Mouse (Mus musculus): Measurements from ENCODE around the gene Fbxo10. TPM values are rescaled to one million over a fixed set of nuclear protein-coding genes. Genes with fewer than 3 reads are reported as not detected.
"Not testable (repeated sequence)": the region's sequence is repeated elsewhere in the genome, so short reads cannot be mapped to it uniquely, and the experiment has no call there.

The Fbxo10 gene
- polyA plus RNA-seq, 1 experiment: 27.3 TPM

DNA sequence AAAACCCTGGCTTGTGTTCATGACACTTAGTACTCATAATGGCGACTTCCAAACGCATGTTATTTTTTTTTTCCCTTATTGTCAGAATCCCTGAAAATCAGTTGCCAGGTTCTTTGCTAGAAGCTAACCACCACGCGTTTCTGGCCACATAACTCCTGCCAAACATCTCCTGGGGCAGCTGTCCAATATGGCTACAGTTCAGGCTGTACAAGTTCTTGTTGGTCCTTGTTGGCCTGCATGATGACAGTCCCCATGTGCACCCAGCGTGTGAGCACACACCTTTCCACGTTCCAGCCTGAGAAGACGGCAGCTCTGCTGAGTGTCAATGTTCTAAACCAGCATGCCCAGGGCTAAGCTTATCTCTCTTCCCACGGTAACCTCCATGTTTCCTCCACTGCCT is 29.0 kb downstream of the Fbxo10 start:
- Histone ChIP-seq H3K4me1 (ENCODE audit: control insufficient read depth, insufficient read depth, low read length) (no peaks in the 10 kb centered on the region; the same call in 1 of the 2 replicates), H3K4me3 (ENCODE audit: insufficient read depth, low read length) (no peak overlapping the region), H3K27ac (ENCODE audit: insufficient read depth, low read length) (no peak overlapping the region)
- TF ChIP-seq POLR2A (IDR thresholded peaks at IDR 0.05; ENCODE audit: extremely low read depth, insufficient read depth, low read length): no peak
- no peak for TF ChIP-seq CTCF (IDR thresholded peaks at IDR 0.05; ENCODE audit: extremely low read depth, insufficient read depth, low read length)

DNA sequence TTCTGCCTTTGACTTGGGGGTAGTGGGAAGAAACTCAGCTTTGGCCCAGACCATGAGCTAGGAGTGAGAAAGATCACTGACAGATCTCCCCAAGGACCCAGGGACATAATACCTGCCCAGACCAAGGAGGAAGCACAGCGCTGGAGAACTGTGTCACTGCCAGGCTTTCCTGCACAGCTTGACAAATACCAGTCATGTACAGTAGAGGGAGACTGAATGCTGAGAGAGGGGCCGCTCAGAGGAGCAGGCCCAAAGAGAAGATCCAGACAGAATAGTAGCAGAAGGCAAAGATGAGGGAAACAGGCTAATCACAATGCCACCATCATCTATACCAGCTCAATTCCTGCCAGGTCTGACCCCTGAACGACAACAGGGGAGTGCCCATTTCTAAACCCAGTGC is 29.5 kb downstream of the Fbxo10 start:
- Histone ChIP-seq H3K4me3 (ENCODE audit: insufficient read depth, low read length) (no peak overlapping the region), H3K4me1 (ENCODE audit: control insufficient read depth, insufficient read depth, low read length) (no peaks in the 10 kb centered on the region; the same call in 1 of the 2 replicates), H3K27ac (ENCODE audit: insufficient read depth, low read length) (no peak overlapping the region)
- peak; percentile 46 for TF ChIP-seq CTCF (IDR thresholded peaks at IDR 0.05; ENCODE audit: extremely low read depth, insufficient read depth, low read length)
- TF ChIP-seq POLR2A (IDR thresholded peaks at IDR 0.05; ENCODE audit: extremely low read depth, insufficient read depth, low read length): no peak

DNA sequence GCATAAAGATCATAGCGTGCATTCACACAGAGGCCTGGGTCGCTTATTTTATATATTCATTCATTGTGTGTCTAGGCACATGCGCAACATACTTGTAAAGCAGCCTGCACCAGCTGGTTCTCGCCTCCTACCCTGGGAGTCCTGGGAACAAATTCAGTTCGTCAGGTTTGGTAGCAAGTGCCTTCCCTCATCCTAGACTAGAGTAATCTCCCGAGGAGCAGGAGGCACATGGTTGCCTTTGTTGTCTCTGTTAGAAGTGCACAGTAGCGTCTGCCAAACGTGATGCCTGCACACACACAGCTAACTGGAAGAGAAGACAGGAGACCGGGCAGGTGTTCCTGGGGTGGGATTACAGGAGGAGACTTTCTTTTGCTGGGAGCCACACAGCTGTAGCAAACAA is 36.4 kb downstream of the Fbxo10 start:
- peaks cover 5% of the 10 kb centered on the region for H3K4me1 ChIP-seq (ENCODE audit: control insufficient read depth, insufficient read depth, low read length)
- H3K27ac ChIP-seq (ENCODE audit: insufficient read depth, low read length): no peak overlapping the region
- H3K4me3 ChIP-seq (ENCODE audit: insufficient read depth, low read length): no peak overlapping the region
- no peak for TF ChIP-seq POLR2A (IDR thresholded peaks at IDR 0.05; ENCODE audit: extremely low read depth, insufficient read depth, low read length)
- no peak for TF ChIP-seq CTCF (IDR thresholded peaks at IDR 0.05; ENCODE audit: extremely low read depth, insufficient read depth, low read length)

DNA sequence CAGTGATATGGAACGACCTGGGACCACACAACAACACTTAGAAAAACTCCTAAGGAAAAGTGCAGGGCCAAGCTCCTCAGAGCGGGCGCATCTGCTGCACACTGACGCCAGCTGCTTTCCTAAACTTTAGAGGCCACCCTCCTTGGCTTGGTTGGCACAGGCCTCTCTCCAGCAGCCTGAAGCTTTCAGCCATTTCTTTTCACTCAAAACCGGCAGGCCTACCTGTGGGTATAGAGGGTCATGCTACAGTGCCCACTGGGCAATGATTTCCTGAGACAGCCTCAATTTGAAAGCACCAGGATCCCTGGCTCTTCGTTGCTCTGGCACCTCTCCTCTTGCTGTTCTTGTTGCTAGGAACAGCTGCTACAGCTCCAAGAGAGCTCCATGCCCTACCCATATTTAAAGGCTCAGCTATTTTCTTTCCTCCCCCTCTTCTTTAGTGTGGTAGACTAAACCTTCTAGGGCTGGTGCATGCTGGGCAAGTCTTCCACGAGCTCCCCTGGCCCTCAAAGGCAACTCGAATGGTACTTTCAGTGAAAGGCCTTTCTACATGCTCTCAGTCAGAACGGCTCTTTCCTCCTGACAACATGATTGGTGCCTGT is 37.0 kb downstream of the Fbxo10 start:
- no peak for TF ChIP-seq POLR2A (IDR thresholded peaks at IDR 0.05; ENCODE audit: extremely low read depth, insufficient read depth, low read length)
- no peak for TF ChIP-seq CTCF (IDR thresholded peaks at IDR 0.05; ENCODE audit: extremely low read depth, insufficient read depth, low read length)
- Histone ChIP-seq H3K27ac (ENCODE audit: insufficient read depth, low read length) (no peak overlapping the region), H3K4me3 (ENCODE audit: insufficient read depth, low read length) (no peak overlapping the region), H3K4me1 (ENCODE audit: control insufficient read depth, insufficient read depth, low read length) (peaks cover 5% of the 10 kb centered on the region)

DNA sequence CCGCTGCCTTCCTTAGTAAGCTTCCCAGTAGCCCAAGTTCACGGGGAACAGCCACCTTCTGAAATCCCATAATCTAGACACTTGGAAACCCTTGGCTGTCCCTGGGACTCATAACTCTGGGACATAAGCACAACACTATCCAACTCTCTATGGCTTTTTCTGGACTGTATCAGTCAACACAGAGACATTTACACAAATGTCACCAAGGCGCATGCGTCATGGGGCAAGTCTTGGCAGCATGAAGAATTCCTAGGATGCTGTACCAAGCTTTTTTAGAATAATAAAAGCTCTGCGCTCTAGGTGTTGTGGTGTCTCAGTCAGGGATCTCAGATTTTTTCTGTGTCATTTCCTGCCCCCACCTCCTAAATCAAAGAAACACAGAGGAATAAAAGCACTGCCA is 37.7 kb downstream of the Fbxo10 start:
- Histone ChIP-seq H3K4me3 (ENCODE audit: insufficient read depth, low read length) (no peak overlapping the region), H3K27ac (ENCODE audit: insufficient read depth, low read length) (no peak overlapping the region), H3K4me1 (ENCODE audit: control insufficient read depth, insufficient read depth, low read length) (peaks cover 5% of the 10 kb centered on the region)
- TF ChIP-seq CTCF (IDR thresholded peaks at IDR 0.05; ENCODE audit: extremely low read depth, insufficient read depth, low read length) (no peak), POLR2A (IDR thresholded peaks at IDR 0.05; ENCODE audit: extremely low read depth, insufficient read depth, low read length) (no peak)

DNA sequence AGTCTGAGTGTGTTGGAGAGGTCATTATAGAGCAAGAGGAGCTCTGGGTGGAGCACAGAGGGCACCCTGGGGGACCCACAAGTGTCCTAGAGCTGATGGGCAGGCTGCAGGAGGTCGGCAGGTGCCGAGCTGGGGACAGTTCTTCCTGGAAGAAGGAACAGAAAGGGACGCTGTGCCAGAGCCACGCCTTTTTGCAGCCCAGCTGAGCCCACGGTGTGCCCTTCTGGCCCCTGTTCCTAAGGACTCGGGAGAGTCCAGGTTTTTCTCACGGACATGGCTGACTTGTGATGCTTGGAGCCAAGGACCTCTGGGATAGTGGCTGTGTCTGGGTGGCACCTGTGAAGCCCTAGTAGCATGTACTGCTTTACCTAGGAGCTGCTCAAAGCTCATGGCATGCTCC is 43.6 kb downstream of the Fbxo10 start:
- H3K4me1 ChIP-seq (ENCODE audit: control insufficient read depth, insufficient read depth, low read length): no peaks in the 10 kb centered on the region
- no peak overlapping the region for H3K4me3 ChIP-seq (ENCODE audit: insufficient read depth, low read length)
- H3K27ac ChIP-seq (ENCODE audit: insufficient read depth, low read length): no peak overlapping the region
- no peak for TF ChIP-seq POLR2A (IDR thresholded peaks at IDR 0.05; ENCODE audit: extremely low read depth, insufficient read depth, low read length)

DNA sequence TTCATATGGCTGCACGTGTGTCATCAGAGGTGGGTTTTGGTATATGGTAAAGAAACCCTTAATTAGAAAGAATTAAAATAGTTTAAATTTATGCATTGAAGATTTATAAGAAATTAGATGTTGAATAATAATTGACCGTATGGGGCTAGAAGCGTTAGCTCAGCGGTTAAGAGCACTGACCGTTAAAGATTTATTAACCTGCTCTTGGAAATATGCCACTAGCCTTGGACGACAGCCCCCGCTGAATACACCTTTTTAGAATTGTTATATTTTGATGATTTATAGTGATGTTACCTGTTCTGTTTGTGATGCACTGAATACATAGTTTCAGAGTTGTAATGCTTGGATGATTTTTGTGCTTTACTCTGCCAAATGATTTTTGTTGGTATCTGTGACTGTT is 44.9 kb downstream of the Fbxo10 start:
- H3K27ac ChIP-seq (ENCODE audit: insufficient read depth, low read length); H3K4me3 ChIP-seq (ENCODE audit: insufficient read depth, low read length); H3K4me1 ChIP-seq (ENCODE audit: control insufficient read depth, insufficient read depth, low read length): not testable (repeated sequence)

DNA sequence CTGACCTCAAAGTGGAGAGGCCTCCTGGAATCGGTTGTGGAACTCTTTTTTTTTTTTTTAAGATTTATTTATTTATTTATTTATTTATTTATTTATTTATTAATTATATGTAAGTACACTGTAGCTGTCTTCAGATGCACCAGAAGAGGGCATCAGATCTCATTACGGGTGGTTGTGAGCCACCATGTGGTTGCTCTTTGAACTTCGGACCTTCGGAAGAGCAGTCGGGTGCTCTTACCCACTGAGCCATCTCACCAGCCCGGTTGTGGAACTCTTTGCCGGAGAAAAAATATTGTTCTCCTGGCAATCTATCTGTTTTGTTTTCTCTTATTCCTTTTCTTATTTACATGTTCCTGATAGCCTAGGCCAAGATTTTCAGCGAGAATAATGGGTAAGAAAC is 45.5 kb downstream of the Fbxo10 start:
- not testable (repeated sequence) for H3K27ac ChIP-seq (ENCODE audit: insufficient read depth, low read length); H3K4me3 ChIP-seq (ENCODE audit: insufficient read depth, low read length); H3K4me1 ChIP-seq (ENCODE audit: control insufficient read depth, insufficient read depth, low read length)

DNA sequence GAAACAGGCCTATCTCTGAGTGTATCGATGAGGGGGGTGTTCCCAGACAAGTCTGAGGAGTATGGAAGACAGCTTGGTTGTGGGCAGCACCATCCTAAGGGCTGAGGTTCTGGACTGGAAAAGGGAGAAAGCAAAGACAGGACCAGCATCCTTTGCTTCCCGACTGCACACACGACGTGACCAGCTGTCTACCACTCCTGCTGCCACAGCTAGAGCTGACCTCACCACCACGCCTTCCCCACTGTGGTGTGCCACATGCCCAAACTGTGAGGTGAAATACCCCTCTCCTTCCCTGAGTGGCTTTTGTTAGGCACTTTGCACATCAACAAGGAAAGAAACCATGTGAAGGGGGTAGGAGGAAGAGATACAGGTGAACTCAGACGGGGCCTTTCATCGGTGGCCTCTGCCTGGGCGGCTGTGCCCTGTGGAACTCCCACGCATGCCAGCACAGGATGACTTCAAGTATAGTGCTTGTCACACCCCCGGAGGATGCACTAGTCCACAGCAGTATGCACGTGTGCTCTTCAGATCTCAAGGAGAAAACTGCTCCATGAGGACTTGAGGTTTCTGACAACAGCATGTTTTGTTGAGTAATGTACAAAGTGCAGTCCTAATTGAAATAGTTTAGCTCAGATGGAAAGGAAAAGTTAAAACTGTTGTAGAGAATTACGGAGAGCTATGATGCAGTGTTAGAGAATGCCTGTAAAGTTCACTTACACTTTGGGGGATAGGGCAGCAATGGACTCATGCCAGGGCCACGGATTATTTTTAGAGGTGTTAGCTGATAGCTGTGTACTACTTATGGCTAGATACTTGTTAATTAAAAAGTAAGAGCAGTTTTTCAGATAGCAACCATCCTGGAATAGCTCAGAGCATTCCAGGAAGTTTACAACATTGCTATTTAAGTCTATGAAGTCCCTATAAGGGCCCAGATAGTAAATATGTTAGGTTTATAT is 46.7 kb downstream of the Fbxo10 start:
- Histone ChIP-seq H3K27ac (ENCODE audit: insufficient read depth, low read length) (no peak overlapping the region), H3K4me1 (ENCODE audit: control insufficient read depth, insufficient read depth, low read length) (no peaks in the 10 kb centered on the region), H3K4me3 (ENCODE audit: insufficient read depth, low read length) (no peak overlapping the region)
- TF ChIP-seq POLR2A (IDR thresholded peaks at IDR 0.05; ENCODE audit: extremely low read depth, insufficient read depth, low read length) (no peak), CTCF (IDR thresholded peaks at IDR 0.05; ENCODE audit: extremely low read depth, insufficient read depth, low read length) (no peak)

DNA sequence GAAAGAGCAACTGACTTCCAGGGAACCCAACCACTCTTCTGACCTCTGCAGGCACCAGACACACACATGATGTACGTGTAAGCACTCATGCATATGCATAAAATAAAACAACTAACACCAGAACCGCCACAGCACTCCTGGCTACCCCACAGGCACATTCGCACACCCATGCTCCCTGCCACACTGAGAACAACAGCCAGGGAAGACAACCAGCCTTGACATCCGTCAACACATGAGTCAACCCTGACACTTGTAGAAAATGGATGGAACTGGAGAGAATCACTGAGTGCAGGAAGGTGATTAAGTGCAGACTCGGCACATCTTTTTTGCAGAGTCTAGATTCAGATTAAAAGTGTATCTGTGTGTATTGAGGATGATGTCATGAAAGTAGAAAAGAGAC is 47.8 kb downstream of the Fbxo10 start:
- H3K4me1 ChIP-seq (ENCODE audit: control insufficient read depth, insufficient read depth, low read length): no peaks in the 10 kb centered on the region
- TF ChIP-seq CTCF (IDR thresholded peaks at IDR 0.05; ENCODE audit: extremely low read depth, insufficient read depth, low read length): no peak
- TF ChIP-seq POLR2A (IDR thresholded peaks at IDR 0.05; ENCODE audit: extremely low read depth, insufficient read depth, low read length): no peak
- no peak overlapping the region for H3K27ac ChIP-seq (ENCODE audit: insufficient read depth, low read length)
- no peak overlapping the region for H3K4me3 ChIP-seq (ENCODE audit: insufficient read depth, low read length)

All from cortical plate, adult 2 months (tissue).